Mouse (Mus musculus): Measurements from ENCODE around the gene Cers5.
"Not testable (repeated sequence)": the region's sequence is repeated elsewhere in the genome, so short reads cannot be mapped to it uniquely, and the experiment has no call there.

Gene Cers5

GRCm38 (mm10) chr15:99704881-99705280 is 67.8 kb downstream of the Cers5 start:
- no peak for DNase-seq

GRCm38 (mm10) chr15:99704041-99704681 is 68.5 kb downstream of the Cers5 start:
- DNase-seq: peak; percentile 40 to 64

- no peak for DNase-seq
These were observed 69.0 kb downstream of the Cers5 start for GRCm38 (mm10) chr15:99703676-99704040.

GRCm38 (mm10) chr15:99703104-99703503 is 69.6 kb downstream of the Cers5 start:
- DNase-seq: no peak

- DNase-seq: peak; percentile 96 to 97
These were observed 70.4 kb downstream of the Cers5 start, which contains the start of gene Smarcd1 for GRCm38 (mm10) chr15:99701999-99702900. Gene Smarcd1 (plus strand): TSS chr15:99702129.

GRCm38 (mm10) chr15:99701640-99701998 is 71.1 kb downstream of the Cers5 start:
- DNase-seq: not testable (repeated sequence)

- DNase-seq: no peak
These were observed 72.2 kb downstream of the Cers5 start for GRCm38 (mm10) chr15:99700219-99701106.

GRCm38 (mm10) chr15:99699715-99700114 is 73.0 kb downstream of the Cers5 start:
- no peak for DNase-seq

GRCm38 (mm10) chr15:99698533-99699085 is 74.1 kb downstream of the Cers5 start:
- DNase-seq: no peak

- no peak for DNase-seq
These were observed 75.4 kb downstream of the Cers5 start for GRCm38 (mm10) chr15:99697309-99697708.

GRCm38 (mm10) chr15:99691976-99692375 is 80.7 kb downstream of the Cers5 start:
- DNase-seq: no peak

- no peak for DNase-seq
These were observed 81.8 kb downstream of the Cers5 start for GRCm38 (mm10) chr15:99690924-99691323.

- peak; percentile 62 to 69 for DNase-seq
These were observed 84.0 kb downstream of the Cers5 start for GRCm38 (mm10) chr15:99688712-99689111.
